Mouse (Mus musculus) embryonic fibroblast, embryonic 13.5 days (primary cell): ENCODE measurements at regions not wholly inside any gene's neighbourhood (a gene's known extent, or its start where the extent isn't known, plus 50 kb on each side); places are given as distances from the start of the nearest gene placed in this dataset.

Source experiments
- CTCF ChIP-seq: IDR thresholded peaks from 2 replicates; pipeline ENCODE4 v1.5.1; 2011; ENCODE audit warnings: mild to moderate bottlenecking, control low read depth, low read length, moderate library complexity, borderline replicate concordance; ENCODE audit not compliant: insufficient read depth
- POLR2A ChIP-seq: IDR thresholded peaks from 2 replicates; pipeline ENCODE4 v1.6.1; 2011; ENCODE audit warnings: low read depth, mild to moderate bottlenecking, control low read depth, low read length, moderate library complexity

DNA sequence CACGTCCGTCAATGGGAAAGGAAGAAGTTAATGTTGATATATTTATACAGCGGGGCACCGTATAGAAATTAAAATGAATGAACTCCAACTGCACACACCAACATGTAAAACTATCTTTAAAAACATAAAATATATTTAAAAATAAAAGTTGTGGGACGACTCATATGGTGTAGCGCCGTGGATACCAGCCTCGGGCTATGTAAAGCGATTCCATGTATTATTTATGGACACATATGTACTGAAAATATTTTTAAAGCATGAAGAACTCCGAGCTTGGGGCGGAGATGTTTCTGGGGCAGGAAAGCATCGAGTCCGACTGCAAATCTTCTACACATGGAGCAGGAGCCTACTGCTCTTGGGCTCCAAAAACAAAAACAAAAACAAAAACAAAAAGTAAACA, 182.4 kb downstream of the Cryba4 start:
- TF ChIP-seq CTCF (no peak), POLR2A (no peak)
